Mouse (Mus musculus): ENCODE measurements around the gene Elmsan1.
"Not testable (repeated sequence)": the region's sequence is repeated elsewhere in the genome, so short reads cannot be mapped to it uniquely, and the experiment has no call there.

Elmsan1 gene

GRCm38 (mm10) chr12:84218289-84219120 is at the start of gene Elmsan1:
TSS of gene Elmsan1 (minus strand) at chr12:84218881.
- H3K36me3 ChIP-seq (ENCODE audit: control insufficient read depth, insufficient read depth, low read length, poor library complexity, severe bottlenecking), result no peaks in the 10 kb centered on the region
- no peaks in the 10 kb centered on the region for H3K27me3 ChIP-seq (ENCODE audit: control insufficient read depth, insufficient read depth, low read length, poor library complexity, severe bottlenecking)
- DNase-seq (ENCODE audit: low read depth, low spot score), result peak; percentile 83

GRCm38 (mm10) chr12:84267264-84267663 is 48.6 kb upstream of the Elmsan1 start:
- no peaks in the 10 kb centered on the region for H3K36me3 ChIP-seq (ENCODE audit: control insufficient read depth, insufficient read depth, low read length, poor library complexity, severe bottlenecking)
- DNase-seq (ENCODE audit: low read depth, low spot score), result no peak

GRCm38 (mm10) chr12:84260363-84260762 is 41.7 kb upstream of the Elmsan1 start:
- DNase-seq (ENCODE audit: low read depth, low spot score), result no peak

More at GRCm38 (mm10) chr12:84267264-84267663, 48.6 kb upstream of the Elmsan1 start:
- H3K27me3 ChIP-seq (ENCODE audit: control insufficient read depth, insufficient read depth, low read length, poor library complexity, severe bottlenecking), result no peaks in the 10 kb centered on the region

GRCm38 (mm10) chr12:84254886-84255285 is 36.2 kb upstream of the Elmsan1 start:
- H3K27me3 ChIP-seq (ENCODE audit: control insufficient read depth, insufficient read depth, low read length, poor library complexity, severe bottlenecking), result no peaks in the 10 kb centered on the region
- H3K36me3 ChIP-seq (ENCODE audit: control insufficient read depth, insufficient read depth, low read length, poor library complexity, severe bottlenecking), result no peaks in the 10 kb centered on the region
- DNase-seq (ENCODE audit: low read depth, low spot score), result no peak

More at GRCm38 (mm10) chr12:84260363-84260762, 41.7 kb upstream of the Elmsan1 start:
- Histone ChIP-seq H3K36me3 (ENCODE audit: control insufficient read depth, insufficient read depth, low read length, poor library complexity, severe bottlenecking) (no peaks in the 10 kb centered on the region), H3K27me3 (ENCODE audit: control insufficient read depth, insufficient read depth, low read length, poor library complexity, severe bottlenecking) (no peaks in the 10 kb centered on the region)

GRCm38 (mm10) chr12:84252811-84253210 is 34.1 kb upstream of the Elmsan1 start:
- DNase-seq (ENCODE audit: low read depth, low spot score), result peak; percentile 90
- Histone ChIP-seq H3K36me3 (ENCODE audit: control insufficient read depth, insufficient read depth, low read length, poor library complexity, severe bottlenecking) (no peaks in the 10 kb centered on the region), H3K27me3 (ENCODE audit: control insufficient read depth, insufficient read depth, low read length, poor library complexity, severe bottlenecking) (no peaks in the 10 kb centered on the region)

GRCm38 (mm10) chr12:84249217-84249616 is 30.5 kb upstream of the Elmsan1 start:
- no peaks in the 10 kb centered on the region for H3K27me3 ChIP-seq (ENCODE audit: control insufficient read depth, insufficient read depth, low read length, poor library complexity, severe bottlenecking)
- peak; percentile 85 for DNase-seq (ENCODE audit: low read depth, low spot score)
- H3K36me3 ChIP-seq (ENCODE audit: control insufficient read depth, insufficient read depth, low read length, poor library complexity, severe bottlenecking), result no peaks in the 10 kb centered on the region

- DNase-seq (ENCODE audit: low read depth, low spot score), result peak; percentile 92
- H3K36me3 ChIP-seq (ENCODE audit: control insufficient read depth, insufficient read depth, low read length, poor library complexity, severe bottlenecking), result no peaks in the 10 kb centered on the region
- H3K27me3 ChIP-seq (ENCODE audit: control insufficient read depth, insufficient read depth, low read length, poor library complexity, severe bottlenecking), result no peaks in the 10 kb centered on the region
These were observed 27.0 kb upstream of the Elmsan1 start for GRCm38 (mm10) chr12:84245683-84246082.

GRCm38 (mm10) chr12:84243076-84243770 is 24.5 kb upstream of the Elmsan1 start:
- DNase-seq (ENCODE audit: low read depth, low spot score), result peak; percentile 97
- Histone ChIP-seq H3K36me3 (ENCODE audit: control insufficient read depth, insufficient read depth, low read length, poor library complexity, severe bottlenecking) (no peaks in the 10 kb centered on the region), H3K27me3 (ENCODE audit: control insufficient read depth, insufficient read depth, low read length, poor library complexity, severe bottlenecking) (no peaks in the 10 kb centered on the region)

GRCm38 (mm10) chr12:84237036-84237435 is 18.4 kb upstream of the Elmsan1 start:
- H3K36me3 ChIP-seq (ENCODE audit: control insufficient read depth, insufficient read depth, low read length, poor library complexity, severe bottlenecking); H3K27me3 ChIP-seq (ENCODE audit: control insufficient read depth, insufficient read depth, low read length, poor library complexity, severe bottlenecking); DNase-seq (ENCODE audit: low read depth, low spot score): not testable (repeated sequence)

- DNase-seq (ENCODE audit: low read depth, low spot score), result no peak
- Histone ChIP-seq H3K36me3 (ENCODE audit: control insufficient read depth, insufficient read depth, low read length, poor library complexity, severe bottlenecking) (no peaks in the 10 kb centered on the region), H3K27me3 (ENCODE audit: control insufficient read depth, insufficient read depth, low read length, poor library complexity, severe bottlenecking) (no peaks in the 10 kb centered on the region)
These were observed 17.5 kb upstream of the Elmsan1 start for GRCm38 (mm10) chr12:84235981-84236752.

GRCm38 (mm10) chr12:84235577-84235976 is 16.9 kb upstream of the Elmsan1 start:
- Histone ChIP-seq H3K36me3 (ENCODE audit: control insufficient read depth, insufficient read depth, low read length, poor library complexity, severe bottlenecking) (no peaks in the 10 kb centered on the region), H3K27me3 (ENCODE audit: control insufficient read depth, insufficient read depth, low read length, poor library complexity, severe bottlenecking) (no peaks in the 10 kb centered on the region)
- DNase-seq (ENCODE audit: low read depth, low spot score), result no peak

- no peak for DNase-seq (ENCODE audit: low read depth, low spot score)
- Histone ChIP-seq H3K27me3 (ENCODE audit: control insufficient read depth, insufficient read depth, low read length, poor library complexity, severe bottlenecking) (no peaks in the 10 kb centered on the region), H3K36me3 (ENCODE audit: control insufficient read depth, insufficient read depth, low read length, poor library complexity, severe bottlenecking) (no peaks in the 10 kb centered on the region)
These were observed 14.9 kb upstream of the Elmsan1 start for GRCm38 (mm10) chr12:84233488-84234100.

GRCm38 (mm10) chr12:84226117-84226840 is 7.6 kb upstream of the Elmsan1 start:
- no peak for DNase-seq (ENCODE audit: low read depth, low spot score)
- Histone ChIP-seq H3K27me3 (ENCODE audit: control insufficient read depth, insufficient read depth, low read length, poor library complexity, severe bottlenecking) (no peaks in the 10 kb centered on the region), H3K36me3 (ENCODE audit: control insufficient read depth, insufficient read depth, low read length, poor library complexity, severe bottlenecking) (no peaks in the 10 kb centered on the region)

All from splenic B cell, adult 2 months (primary cell).